Mouse (Mus musculus) stomach, embryonic 14.5 days (tissue): ENCODE data around the gene Vamp1. TPM values are rescaled to one million over a fixed set of nuclear protein-coding genes. Genes with fewer than 3 reads are reported as not detected.

ENCODE experiments used
- ATAC-seq: fragments of 200-750 bp; cut with Nextera tagmentation; 2 replicates; pipeline ENCODE4 v1.8.0; 2017; ENCODE audit warnings: low read depth, moderate TSS enrichment; ENCODE audit not compliant: insufficient number of reproducible peaks, insufficient read depth, low FRiP score
- H3K27ac ChIP-seq: fragments of 300-500 bp; sonication (generic); 2 replicates; pipeline ENCODE4 v1.5.1; 2014; ENCODE audit warnings: mild to moderate bottlenecking, low read length, moderate library complexity, mixed read lengths
- H3K27me3 ChIP-seq: fragments of 300-500 bp; sonication (generic); 2 replicates; pipeline ENCODE4 v1.6.1; 2014; ENCODE audit warnings: low read length, control low read depth, mixed read lengths; ENCODE audit not compliant: control insufficient read depth, insufficient read depth
- H3K36me3 ChIP-seq: fragments of 300-500 bp; sonication (generic); 2 replicates; pipeline ENCODE4 v1.6.1; 2014; ENCODE audit warnings: mild to moderate bottlenecking, control low read depth, low read length, moderate library complexity, mixed read lengths; ENCODE audit not compliant: control insufficient read depth, insufficient read depth
- H3K4me1 ChIP-seq: fragments of 300-500 bp; sonication (generic); 2 replicates; pipeline ENCODE4 v1.6.1; 2014; ENCODE audit warnings: low read length, control low read depth, mixed read lengths; ENCODE audit not compliant: control insufficient read depth, insufficient read depth
- H3K4me2 ChIP-seq: fragments of 300-500 bp; sonication (generic); replicated peaks from 2 replicates; pipeline ENCODE4 v1.6.1; 2014; ENCODE audit warnings: low read depth, low read length, control low read depth
- H3K4me3 ChIP-seq: fragments of 300-500 bp; sonication (generic); 2 replicates; pipeline ENCODE4 v1.5.1; 2014; ENCODE audit warnings: low read depth, low read length, control low read depth
- H3K9ac ChIP-seq: fragments of 300-500 bp; sonication (generic); replicated peaks from 2 replicates; pipeline ENCODE4 v1.6.1; 2014; ENCODE audit warnings: low read depth, mild to moderate bottlenecking, control low read depth, low read length, moderate library complexity, mixed read lengths
- H3K9me3 ChIP-seq: fragments of 300-500 bp; sonication (generic); 2 replicates; pipeline ENCODE4 v1.6.1; 2016; ENCODE audit warnings: low read depth, low read length, control low read depth; ENCODE audit not compliant: control insufficient read depth
- WGBS: fragments of 180-500 bp; shearing (Covaris S2); extraction: QIAGEN DNeasy Blood & Tissue Kit; methylation state at CpG from one replicate; pipeline ENCODE4 v1.1.7; 2014; 5-methylcytosine and 5-hydroxymethylcytosine counted together
- microRNA-seq: library from miRNA; unstranded; fragments of <30 nt; microRNA quantifications from one replicate; pipeline ENCODE4, GENCODE M21; 2016
- polyA plus RNA-seq: library from polyadenylated mRNA; unstranded; fragments of >200 nt; fragmentation: Nextera tagmentation; extraction: Ambion mirVana; gene quantifications from 2 replicates; pipeline ENCODE4 v1.2.1, GENCODE M21; 2014

The Vamp1 gene
- polyA plus RNA-seq, 1 experiment from 2014 or later, result 3.4 TPM

DNA sequence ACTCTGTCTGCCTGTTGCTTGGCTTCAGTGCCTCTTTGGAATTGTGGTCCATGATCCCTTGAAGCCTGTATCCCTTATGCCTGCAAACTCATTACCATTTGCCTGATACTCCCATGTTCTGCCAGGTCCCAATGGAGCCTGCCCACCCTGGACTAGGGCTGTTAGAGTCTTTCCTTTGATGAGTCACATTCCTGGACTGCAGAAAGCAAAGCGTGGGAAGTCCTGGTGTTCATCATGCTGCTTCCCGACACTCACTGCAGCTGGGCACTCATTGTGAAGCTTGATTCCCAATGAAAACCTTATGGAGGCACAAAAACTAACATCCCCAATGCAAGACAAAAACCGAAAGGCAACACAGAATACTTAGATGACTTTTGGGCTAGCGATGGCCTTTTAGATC lies 76.0 kb downstream of the Vamp1 start:
- Histone ChIP-seq H3K4me1 (peaks cover 3% of the 10 kb centered on the region; the same call in 1 of the 2 replicates), H3K9me3 (peaks cover 4% of the 10 kb centered on the region; the same call in 1 of the 2 replicates), H3K4me2 (no peak overlapping the region), H3K27ac (no peak overlapping the region), H3K4me3 (no peak overlapping the region), H3K27me3 (no peaks in the 10 kb centered on the region), H3K9ac (no peak overlapping the region), H3K36me3 (no peaks in the 10 kb centered on the region)
- ATAC-seq, result no peak
- 81% methylated on average over 4 of the region's 4 CpGs for WGBS

DNA sequence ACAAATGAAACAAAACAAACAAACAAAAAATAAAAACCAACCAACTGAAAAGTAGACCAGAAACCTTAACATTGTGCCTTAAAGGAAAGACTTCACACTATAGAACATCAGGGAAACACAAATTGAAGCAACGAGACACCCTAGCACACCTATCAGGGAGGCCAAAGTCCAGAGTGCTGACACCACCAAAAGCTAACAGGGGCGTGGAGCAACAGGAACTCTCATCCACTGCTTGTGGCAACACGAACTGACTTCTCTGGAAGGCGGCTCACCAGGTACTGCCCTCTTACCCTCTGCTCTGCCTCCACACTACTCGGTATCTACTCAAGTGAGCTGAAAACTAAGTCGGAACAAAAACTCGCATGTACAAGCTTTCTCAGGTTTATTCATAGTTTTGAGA lies 76.9 kb downstream of the Vamp1 start:
- Histone ChIP-seq H3K4me1 (no peaks in the 10 kb centered on the region; the same call in 1 of the 2 replicates), H3K36me3 (no peaks in the 10 kb centered on the region), H3K27ac (no peak overlapping the region), H3K4me2 (no peak overlapping the region), H3K9ac (no peak overlapping the region), H3K4me3 (no peak overlapping the region), H3K27me3 (no peaks in the 10 kb centered on the region), H3K9me3 (peaks cover 4% of the 10 kb centered on the region; the same call in 1 of the 2 replicates)
- 81% methylated on average over 7 of the region's 7 CpGs for WGBS
- 0 out of 2 replicates have a peak, but pooled peaks have one; percentile 49 for ATAC-seq

DNA sequence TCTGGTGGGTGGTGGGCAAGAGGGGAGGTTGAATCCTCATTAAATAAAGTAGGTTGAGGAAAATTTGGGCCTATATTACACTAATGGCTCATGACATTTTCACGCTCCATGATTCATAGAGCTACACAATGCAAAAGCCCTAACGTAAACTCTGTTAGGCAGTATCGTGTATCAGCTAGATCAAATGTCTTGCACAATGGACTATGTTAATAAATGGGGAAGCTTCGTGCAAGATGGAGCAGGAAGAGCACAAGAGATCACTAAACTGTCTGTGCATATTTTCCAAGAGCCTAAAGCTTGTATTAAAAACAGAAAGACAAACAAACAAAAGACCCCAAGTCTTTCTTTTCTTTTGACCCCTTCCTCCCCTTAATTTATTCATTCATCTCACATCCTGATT lies 78.7 kb downstream of the Vamp1 start:
- Histone ChIP-seq H3K4me3 (no peak overlapping the region), H3K9ac (no peak overlapping the region), H3K9me3 (peaks cover 4% of the 10 kb centered on the region; the same call in 1 of the 2 replicates), H3K4me2 (no peak overlapping the region), H3K27ac (no peak overlapping the region), H3K36me3 (no peaks in the 10 kb centered on the region), H3K27me3 (no peaks in the 10 kb centered on the region), H3K4me1 (no peaks in the 10 kb centered on the region)
- 68% methylated on average over 4 of the region's 4 CpGs for WGBS
- ATAC-seq, result no peak

Small RNA genes lying within 50 kb of the gene (microRNA-seq; reads per million reads assigned to microRNA genes)
- not detected for gene Mir3098
- gene Mir8113, result not detected

Other genes with a start within 250 kb of the Vamp1 start
- 4.4 and 6.0 TPM in 2 replicates for gene Pianp, start 218.9 kb upstream of the Vamp1 start, polyA plus RNA-seq
- gene Zfp384, start 206.4 kb upstream of the Vamp1 start, polyA plus RNA-seq, result 15.1 and 15.7 TPM in 2 replicates
- 118 and 119 TPM in 2 replicates for gene Ing4, start 175.8 kb upstream of the Vamp1 start, polyA plus RNA-seq
- gene Acrbp, start 165.9 kb upstream of the Vamp1 start, polyA plus RNA-seq, result 15.8 and 18.6 TPM in 2 replicates
- gene Lpar5, start 147.6 kb upstream of the Vamp1 start, polyA plus RNA-seq, result 1.2 and 2.1 TPM in 2 replicates
- 70.9 and 78.7 TPM in 2 replicates for gene Chd4, start 119.6 kb upstream of the Vamp1 start, polyA plus RNA-seq
- gene Nop2, start 83.6 kb upstream of the Vamp1 start, polyA plus RNA-seq, result 52.3 and 55.4 TPM in 2 replicates
- gene Iffo1, start 70.3 kb upstream of the Vamp1 start, polyA plus RNA-seq, result 7.4 and 9.2 TPM in 2 replicates
- gene Gapdh, start 49.1 kb upstream of the Vamp1 start, polyA plus RNA-seq, result 1,945 and 1,966 TPM in 2 replicates
- 107 and 109 TPM in 2 replicates for gene Ncapd2, start 23.9 kb upstream of the Vamp1 start, polyA plus RNA-seq
- 193 and 202 TPM in 2 replicates for gene Mrpl51, start 23.8 kb upstream of the Vamp1 start, polyA plus RNA-seq
- gene Tapbpl, start 16.3 kb downstream of the Vamp1 start, polyA plus RNA-seq, result 4.7 and 5.2 TPM in 2 replicates
- 2.3 and 3.1 TPM in 2 replicates for gene Cd27, start 21.5 kb downstream of the Vamp1 start, polyA plus RNA-seq
- 0.17 TPM in 1 of 2 replicates, not detected in the other for gene Tuba3a, start 70.5 kb downstream of the Vamp1 start, polyA plus RNA-seq
- gene Ltbr, start 98.3 kb downstream of the Vamp1 start, polyA plus RNA-seq, result 55.1 and 62.6 TPM in 2 replicates
- gene Scnn1a, start 105.1 kb downstream of the Vamp1 start, polyA plus RNA-seq, result 1.3 and 2.6 TPM in 2 replicates
- 64.2 and 69.9 TPM in 2 replicates for gene Tnfrsf1a, start 133.8 kb downstream of the Vamp1 start, polyA plus RNA-seq
- gene Plekhg6, start 165.2 kb downstream of the Vamp1 start, polyA plus RNA-seq, result 1.7 and 2.1 TPM in 2 replicates